Mouse (Mus musculus) spleen, postnatal 4 days (tissue): ENCODE measurements around the gene Col6a6.

ENCODE experiments used
- DNase-seq, 2 experiments: peaks; one replicate each; pipeline ENCODE4 v3.0.0; 2022; ENCODE audit warnings: low spot score in 2 of 2

Gene Col6a6

GRCm38 (mm10) chr9:105801463-105801862, 26.5 kb downstream of the Col6a6 start:
- no peak for DNase-seq

GRCm38 (mm10) chr9:105800286-105800685, 27.7 kb downstream of the Col6a6 start:
- no peak for DNase-seq

GRCm38 (mm10) chr9:105796137-105796536, 31.8 kb downstream of the Col6a6 start:
- no peak for DNase-seq

GRCm38 (mm10) chr9:105794965-105795364, 33.0 kb downstream of the Col6a6 start:
- no peak for DNase-seq

- DNase-seq, result no peak
These were observed 36.1 kb downstream of the Col6a6 start for GRCm38 (mm10) chr9:105791810-105792209.

GRCm38 (mm10) chr9:105788203-105788602, 39.8 kb downstream of the Col6a6 start:
- no peak for DNase-seq

- no peak for DNase-seq
These were observed 40.2 kb downstream of the Col6a6 start for GRCm38 (mm10) chr9:105787800-105788199.

- DNase-seq, result no peak
These were observed 43.9 kb downstream of the Col6a6 start for GRCm38 (mm10) chr9:105784026-105784425.

- DNase-seq, result no peak
These were observed 47.3 kb downstream of the Col6a6 start for GRCm38 (mm10) chr9:105780696-105781095.

GRCm38 (mm10) chr9:105778741-105779140, 49.2 kb downstream of the Col6a6 start:
- no peak for DNase-seq

GRCm38 (mm10) chr9:105774878-105775277, 53.1 kb downstream of the Col6a6 start:
- no peak for DNase-seq

- DNase-seq, result no peak
These were observed 53.6 kb downstream of the Col6a6 start for GRCm38 (mm10) chr9:105774321-105774720.

- no peak for DNase-seq
These were observed 56.6 kb downstream of the Col6a6 start for GRCm38 (mm10) chr9:105771380-105771779.

GRCm38 (mm10) chr9:105770690-105771089, 57.3 kb downstream of the Col6a6 start:
- DNase-seq, result no peak

- DNase-seq, result no peak
These were observed 62.1 kb downstream of the Col6a6 start for GRCm38 (mm10) chr9:105765891-105766290.

- DNase-seq, result no peak
These were observed 63.3 kb downstream of the Col6a6 start for GRCm38 (mm10) chr9:105764681-105765080.

- no peak for DNase-seq
These were observed 63.8 kb downstream of the Col6a6 start for GRCm38 (mm10) chr9:105764127-105764526.

- no peak for DNase-seq
These were observed 64.3 kb downstream of the Col6a6 start for GRCm38 (mm10) chr9:105763625-105764024.

GRCm38 (mm10) chr9:105762274-105762673, 65.7 kb downstream of the Col6a6 start:
- no peak for DNase-seq

GRCm38 (mm10) chr9:105758861-105759260, 69.1 kb downstream of the Col6a6 start:
- DNase-seq, result no peak

- no peak for DNase-seq
These were observed 69.7 kb downstream of the Col6a6 start for GRCm38 (mm10) chr9:105758173-105758765.

- no peak for DNase-seq
These were observed 73.7 kb downstream of the Col6a6 start for GRCm38 (mm10) chr9:105754256-105754655.

GRCm38 (mm10) chr9:105745861-105746260, 82.1 kb downstream of the Col6a6 start:
- DNase-seq, result no peak

GRCm38 (mm10) chr9:105740413-105740812, 87.5 kb downstream of the Col6a6 start:
- no peak for DNase-seq
